Mouse (Mus musculus) hematopoietic multipotent progenitor cell, adult 10-12 weeks (in vitro differentiated cells): ENCODE results near the gene Cldn22. TPM values are rescaled to one million over a fixed set of nuclear protein-coding genes. Genes with fewer than 3 reads are reported as not detected.

Source experiments
- polyA plus RNA-seq: library from polyadenylated mRNA; stranded (reverse); fragments of >175 nt; gene quantifications from 2 replicates; pipeline ENCODE4 v1.2.3, GENCODE M21; 2012; ENCODE audit warnings: low replicate concordance

Cldn22 gene
- polyA plus RNA-seq: not detected in 2 replicates

DNA sequence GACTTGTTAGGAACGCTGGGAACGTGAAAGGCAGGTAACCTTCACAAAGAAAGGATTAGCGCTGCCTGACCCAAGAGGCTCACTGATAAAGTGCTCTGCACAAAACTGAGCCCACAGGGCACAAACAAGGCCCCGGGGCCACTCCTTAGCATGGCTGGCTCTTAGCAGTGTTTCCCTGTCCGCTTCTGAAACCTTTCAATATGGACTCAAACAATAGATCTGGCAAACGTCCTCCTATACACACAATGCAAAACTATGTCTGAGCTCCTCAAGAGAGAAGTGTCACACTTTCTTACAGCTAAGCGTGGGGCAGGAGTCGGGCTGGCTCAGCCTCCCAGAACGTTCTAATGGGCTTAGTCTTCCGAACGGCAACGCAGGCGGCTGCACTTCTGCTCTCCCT is at the start of gene Cldn22:
Gene Cldn22 (plus strand): TSS at position 301 of the 400 bp plus-strand sequence.

DNA sequence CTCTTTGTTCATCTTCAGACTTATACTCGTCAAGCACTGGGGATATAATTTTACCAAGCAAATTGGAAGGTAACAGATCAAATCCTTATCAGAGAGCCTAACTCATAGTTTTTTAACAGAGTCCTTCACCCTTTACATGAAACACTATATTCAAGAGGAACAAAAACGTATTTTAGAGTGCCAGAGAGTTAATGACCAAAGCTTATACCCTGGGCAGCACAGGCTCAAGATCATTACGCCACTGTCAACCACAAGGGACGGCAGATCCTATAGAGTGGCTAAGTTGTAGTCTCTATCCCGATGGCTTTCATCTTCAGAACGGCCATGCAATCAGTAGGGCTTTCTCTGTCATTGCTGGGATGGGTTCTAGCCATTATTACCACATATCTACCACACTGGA is 2.4 kb upstream of the Cldn22 start, which contains the start of gene Cldn24:
Gene Cldn24 (plus strand): TSS at position 301 of the 400 bp plus-strand sequence.

Other genes starting within 250 kb of the Cldn22 start
- 2.7 and 5.0 TPM in 2 replicates for gene Ing2, start 148.9 kb upstream of the Cldn22 start, polyA plus RNA-seq
- 10.9 and 37.0 TPM in 2 replicates for gene Cdkn2aip, start 110.5 kb upstream of the Cldn22 start, polyA plus RNA-seq
- not detected in 2 replicates for gene Cldn24, start 2.3 kb upstream of the Cldn22 start, polyA plus RNA-seq
- 1.6 TPM in 2 replicates for gene Wwc2, start 166.4 kb downstream of the Cldn22 start, polyA plus RNA-seq